Mouse (Mus musculus) cerebellum, adult 2 months (tissue): ENCODE data around the gene Wdtc1. TPM values are rescaled to one million over a fixed set of nuclear protein-coding genes. Genes with fewer than 3 reads are reported as not detected.
A peak's percentile ranks its signal among the peaks of the same experiment; 100 is the strongest.

Experiments
- DNase-seq, 2 experiments: peaks; one replicate each; pipeline ENCODE4 v3.0.0; 2021
- H3K27ac ChIP-seq: fragments of 200-500 bp; 2 replicates; pipeline ENCODE4 v1.5.1; 2012; ENCODE audit warnings: low read length, control low read depth, inconsistent platforms; ENCODE audit not compliant: insufficient read depth
- H3K27me3 ChIP-seq: fragments of 200-500 bp; 2 replicates; pipeline ENCODE4 v1.6.1; 2012; ENCODE audit warnings: inconsistent platforms, mild to moderate bottlenecking, low read length, moderate library complexity; ENCODE audit not compliant: control insufficient read depth, insufficient read depth
- H3K4me1 ChIP-seq: fragments of 200-500 bp; 2 replicates; pipeline ENCODE4 v1.6.1; 2011; ENCODE audit warnings: low read length; ENCODE audit not compliant: control insufficient read depth, insufficient read depth
- H3K4me3 ChIP-seq: fragments of 200-500 bp; replicated peaks from 2 replicates; pipeline ENCODE3; 2011; ENCODE audit warnings: mild to moderate bottlenecking, low read depth, low read length, control low read depth; ENCODE audit not compliant: insufficient read depth
- CTCF ChIP-seq: fragments of 200-500 bp; IDR thresholded peaks from 2 replicates; pipeline ENCODE4 v1.5.1; 2011; ENCODE audit warnings: low read depth, mild to moderate bottlenecking, control low read depth, low read length, moderate library complexity, borderline replicate concordance; ENCODE audit not compliant: insufficient read depth
- POLR2A ChIP-seq: fragments of 200-500 bp; IDR thresholded peaks from 2 replicates; pipeline ENCODE4 v1.6.1; 2011; ENCODE audit warnings: low read length, control low read depth, borderline replicate concordance; ENCODE audit not compliant: insufficient read depth
- WGBS: fragments of 180-500 bp; shearing (Covaris S2); methylation state at CpG from one replicate; pipeline ENCODE4 v1.1.7; 2018; 5-methylcytosine and 5-hydroxymethylcytosine counted together
- polyA plus RNA-seq: library from polyadenylated mRNA; depleted of rRNA; stranded (reverse); fragments of >200 nt; gene quantifications from 2 replicates; pipeline ENCODE4 v1.2.3, GENCODE M21; 2012

Wdtc1 gene
- polyA plus RNA-seq, 1 experiment = 46.6 TPM

DNA sequence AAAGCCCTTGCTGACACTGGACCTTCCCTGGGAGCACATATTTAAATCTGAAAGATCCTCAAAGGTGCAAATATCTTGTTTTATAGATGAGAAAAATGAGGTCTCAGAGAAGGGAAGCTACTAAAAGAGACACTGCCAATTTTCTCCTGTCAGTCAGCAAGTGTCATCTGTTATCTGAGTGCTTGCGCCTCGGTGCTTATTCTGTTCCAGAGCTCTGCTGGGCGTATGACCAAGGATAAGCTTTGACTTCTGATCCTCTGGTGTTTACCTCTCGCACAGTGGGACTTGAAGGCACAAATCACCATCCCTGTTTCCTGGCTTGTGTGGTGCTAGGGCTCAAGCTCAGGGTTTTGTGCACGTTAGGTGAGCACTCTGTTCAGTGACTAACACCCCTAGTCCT is 50.6 kb downstream of the Wdtc1 start:
- WGBS = 47% methylated on average over 5 of the region's 5 CpGs
- H3K4me1 ChIP-seq = peaks cover 42% of the 10 kb centered on the region
- DNase-seq = peak in 1 of 2 experiments; percentile 29
- no peak overlapping the region for H3K27ac ChIP-seq
- H3K4me3 ChIP-seq = no peak overlapping the region
- no peaks in the 10 kb centered on the region for H3K27me3 ChIP-seq
- TF ChIP-seq CTCF (no peak), POLR2A (no peak)

DNA sequence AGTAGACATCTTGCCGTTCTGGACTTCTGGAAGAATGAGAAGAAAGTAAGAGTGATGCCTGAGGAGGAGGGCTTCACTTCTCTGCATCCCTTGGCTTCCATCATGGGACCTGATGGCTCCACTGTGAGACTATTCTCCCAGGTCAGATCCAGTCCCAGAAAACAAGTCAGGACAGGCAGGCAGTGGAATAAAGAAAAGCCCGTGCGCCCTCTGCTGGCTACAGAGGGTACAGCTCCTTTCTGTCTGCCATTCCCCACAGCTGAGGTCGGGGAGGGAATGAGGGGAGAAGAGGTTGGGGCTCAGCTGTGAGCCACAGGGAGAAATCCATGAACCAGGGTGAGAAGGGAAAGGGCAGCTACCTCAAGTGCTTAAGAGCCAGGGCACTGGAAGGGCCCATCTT is 51.5 kb downstream of the Wdtc1 start:
- Histone ChIP-seq H3K27me3 (no peaks in the 10 kb centered on the region), H3K4me3 (no peak overlapping the region), H3K27ac (no peak overlapping the region), H3K4me1 (peaks cover 51% of the 10 kb centered on the region)
- 11% methylated on average over 4 of the region's 4 CpGs for WGBS
- TF ChIP-seq POLR2A = no peak
- TF ChIP-seq CTCF = peak; percentile 83
- DNase-seq = peak; percentile 80 to 89

DNA sequence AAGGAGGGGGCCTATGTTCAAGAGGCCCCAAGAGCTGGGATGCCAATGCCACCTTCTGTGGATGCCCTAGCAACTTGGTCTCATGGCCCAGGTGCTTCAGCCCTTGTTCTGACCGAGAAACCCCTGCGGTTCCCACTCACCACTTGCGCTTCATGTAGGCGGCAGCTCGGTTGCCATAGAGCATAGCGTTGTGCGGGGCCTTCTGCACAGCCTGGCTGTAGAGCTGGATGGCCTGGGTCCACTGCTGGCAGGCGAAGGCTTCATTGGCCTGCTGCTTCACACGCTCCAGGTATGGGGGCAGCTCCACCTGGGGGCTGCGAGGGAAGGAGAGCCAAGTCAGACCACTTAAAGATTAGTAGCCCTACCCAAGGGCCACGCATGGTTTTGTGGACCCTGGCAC is 52.9 kb downstream of the Wdtc1 start:
- 38% methylated on average over 11 of the region's 11 CpGs for WGBS

DNA sequence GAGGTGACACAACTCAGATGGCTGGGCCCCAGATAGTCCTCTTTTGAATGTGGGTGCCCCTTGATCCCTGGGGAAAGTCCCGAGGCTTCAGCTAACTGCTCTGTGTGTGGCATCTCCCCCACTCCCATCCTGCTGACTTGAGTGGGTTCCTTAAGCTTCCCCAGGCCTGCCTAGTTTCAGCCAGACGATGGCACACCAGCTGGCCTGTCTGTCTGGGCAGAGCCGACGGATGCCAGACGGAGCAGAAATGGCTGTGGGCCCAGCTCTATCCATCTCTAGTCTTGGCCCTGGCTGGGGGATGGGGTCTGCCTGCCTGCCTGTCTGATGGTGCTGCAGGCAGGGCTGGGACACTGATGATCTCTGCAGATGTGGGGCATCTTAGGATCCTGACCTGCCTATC is 53.6 kb downstream of the Wdtc1 start:
- DNase-seq = peak; percentile 78 to 87
- Histone ChIP-seq H3K27me3 (no peaks in the 10 kb centered on the region), H3K4me1 (peaks cover 57% of the 10 kb centered on the region), H3K27ac (peak overlapping the region; percentile 91), H3K4me3 (no peak overlapping the region)
- TF ChIP-seq POLR2A (no peak), CTCF (no peak)
- WGBS = 9% methylated on average over 5 of the region's 5 CpGs

More for the DNA sequence above, 52.9 kb downstream of the Wdtc1 start:
- no peaks in the 10 kb centered on the region for H3K27me3 ChIP-seq
- TF ChIP-seq CTCF (no peak), POLR2A (no peak)
- H3K27ac ChIP-seq = no peak overlapping the region
- H3K4me3 ChIP-seq = no peak overlapping the region
- DNase-seq = no peak
- H3K4me1 ChIP-seq = peaks cover 57% of the 10 kb centered on the region

DNA sequence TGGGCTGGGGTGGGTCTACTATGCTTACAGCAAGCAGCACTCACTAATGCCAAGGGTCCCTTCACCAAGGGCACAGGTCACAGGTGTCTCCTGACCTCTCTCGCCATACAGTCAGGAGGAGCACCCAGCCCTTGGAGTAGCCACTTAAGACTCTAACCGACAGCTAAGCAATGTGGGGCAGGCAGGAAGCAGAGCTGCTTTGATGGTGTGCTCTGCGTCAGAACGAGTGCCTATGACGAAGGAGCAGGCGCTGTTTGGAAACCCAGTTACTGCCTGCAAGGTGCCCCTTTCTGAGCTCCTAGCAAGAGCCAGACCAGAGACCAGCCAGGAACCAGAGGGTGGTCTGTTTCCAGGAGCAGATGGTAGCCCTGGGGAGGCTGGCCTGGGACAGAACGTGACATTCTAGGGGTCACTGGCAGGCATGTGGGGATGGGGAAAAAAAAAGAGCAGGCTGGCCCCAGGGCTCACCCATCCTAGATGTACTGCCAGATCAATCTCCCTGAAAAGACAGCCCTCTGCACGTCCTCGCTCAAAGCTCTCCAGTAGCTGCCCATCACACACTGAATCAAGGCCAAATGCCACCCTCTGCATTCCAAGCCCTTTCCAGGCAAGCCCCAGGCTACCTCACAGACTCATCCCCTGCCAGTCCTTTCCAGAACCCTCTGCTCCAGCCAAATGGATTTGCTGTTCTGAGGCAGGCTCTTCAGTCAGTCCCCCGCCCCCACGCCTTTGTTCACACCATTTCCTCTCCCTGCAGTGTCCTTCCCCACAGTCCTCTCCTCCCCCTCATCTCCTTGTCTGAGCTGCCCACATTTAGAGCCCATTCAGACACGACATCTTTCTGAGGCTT is 54.5 kb downstream of the Wdtc1 start:
- Histone ChIP-seq H3K4me3 (no peak overlapping the region), H3K4me1 (peaks cover 57% of the 10 kb centered on the region), H3K27ac (peak overlapping the region; percentile 91), H3K27me3 (no peaks in the 10 kb centered on the region)
- 0 out of 2 replicates have a peak, but pooled peaks have one; percentile 7 for TF ChIP-seq POLR2A
- no peak for TF ChIP-seq CTCF
- 3% methylated on average over 12 of the region's 12 CpGs for WGBS
- DNase-seq = peak; percentile 91 to 96

DNA sequence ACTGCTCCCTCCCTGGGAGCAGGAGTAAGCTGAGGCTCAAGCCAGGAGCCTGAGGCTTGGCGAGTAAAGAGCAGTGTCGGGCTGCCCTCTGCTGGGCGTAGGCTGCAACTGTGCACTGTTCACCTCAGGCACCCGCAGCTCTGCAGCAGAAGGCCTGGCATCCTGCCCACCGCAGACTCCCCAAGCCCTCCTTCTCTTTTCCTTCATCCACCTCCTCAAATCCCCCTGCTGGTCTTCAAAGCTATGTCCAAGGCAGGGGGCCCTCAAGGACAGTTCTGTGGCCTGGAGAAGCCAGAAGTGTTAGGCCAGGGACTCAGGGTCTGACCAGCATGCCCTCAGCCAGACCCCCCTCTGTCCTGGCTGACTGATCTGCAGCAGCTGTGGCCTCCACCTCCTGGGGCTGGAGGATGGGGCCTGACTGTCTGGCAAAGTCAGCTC is 55.5 kb downstream of the Wdtc1 start:
- TF ChIP-seq CTCF (peak; percentile 98), POLR2A (no peak)
- peaks cover 57% of the 10 kb centered on the region for H3K4me1 ChIP-seq
- peak overlapping the region; percentile 91 for H3K27ac ChIP-seq
- H3K4me3 ChIP-seq = no peak overlapping the region
- DNase-seq = peak; percentile 89 to 95
- 0% methylated on average over 5 of the region's 5 CpGs for WGBS
- H3K27me3 ChIP-seq = no peaks in the 10 kb centered on the region

DNA sequence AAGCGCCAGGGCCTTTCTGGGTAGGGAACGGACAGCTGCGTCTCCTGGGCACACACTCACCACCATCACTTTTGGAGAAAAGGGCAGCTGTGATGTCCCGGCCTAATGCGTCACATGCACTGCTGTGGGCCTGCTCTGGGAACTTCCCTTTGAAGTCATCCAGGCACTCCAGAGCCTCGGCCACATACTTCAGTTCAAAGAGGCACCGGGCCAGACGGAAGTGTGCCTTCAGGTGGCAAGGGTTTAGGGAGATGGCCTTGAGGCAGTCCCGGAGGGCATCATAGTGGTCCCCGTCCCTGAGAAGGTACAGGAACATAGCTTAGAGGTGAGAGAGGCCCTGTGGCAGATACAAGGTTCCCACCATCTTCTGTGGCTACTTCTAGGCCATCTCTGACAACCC is 55.9 kb downstream of the Wdtc1 start:
- Histone ChIP-seq H3K27ac (0 out of 2 replicates have a peak overlapping the region, but pooled peaks have one; percentile 43), H3K4me1 (peaks cover 55% of the 10 kb centered on the region), H3K27me3 (no peaks in the 10 kb centered on the region), H3K4me3 (no peak overlapping the region)
- DNase-seq = no peak
- 41% methylated on average over 10 of the region's 10 CpGs for WGBS
- TF ChIP-seq POLR2A (no peak), CTCF (no peak)

DNA sequence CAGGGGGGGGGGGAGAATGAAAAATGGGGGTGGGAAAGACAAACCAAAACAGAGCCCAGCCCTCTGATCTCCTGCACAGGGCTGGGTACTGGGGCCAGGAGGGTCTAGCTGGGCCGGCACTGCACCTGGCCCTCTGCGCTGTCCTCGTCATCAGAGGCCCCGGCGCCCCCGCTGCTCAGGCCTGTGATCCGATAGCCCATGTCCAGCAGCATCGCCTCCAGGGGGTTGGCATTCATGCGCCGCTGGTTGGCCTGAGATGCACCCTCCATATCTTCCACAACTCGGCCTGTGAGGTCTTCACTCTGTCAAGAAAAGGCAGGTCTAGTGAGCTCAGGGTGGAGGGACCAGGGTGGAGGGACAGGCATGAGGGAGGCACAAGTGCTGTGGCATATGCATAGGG is 59.2 kb downstream of the Wdtc1 start:
- peaks cover 28% of the 10 kb centered on the region for H3K4me1 ChIP-seq
- TF ChIP-seq POLR2A (no peak), CTCF (no peak)
- H3K27me3 ChIP-seq = no peaks in the 10 kb centered on the region
- 71% methylated on average over 11 of the region's 11 CpGs for WGBS
- H3K4me3 ChIP-seq = no peak overlapping the region
- no peak for DNase-seq
- no peak overlapping the region for H3K27ac ChIP-seq
